In the genomic region with DNA sequence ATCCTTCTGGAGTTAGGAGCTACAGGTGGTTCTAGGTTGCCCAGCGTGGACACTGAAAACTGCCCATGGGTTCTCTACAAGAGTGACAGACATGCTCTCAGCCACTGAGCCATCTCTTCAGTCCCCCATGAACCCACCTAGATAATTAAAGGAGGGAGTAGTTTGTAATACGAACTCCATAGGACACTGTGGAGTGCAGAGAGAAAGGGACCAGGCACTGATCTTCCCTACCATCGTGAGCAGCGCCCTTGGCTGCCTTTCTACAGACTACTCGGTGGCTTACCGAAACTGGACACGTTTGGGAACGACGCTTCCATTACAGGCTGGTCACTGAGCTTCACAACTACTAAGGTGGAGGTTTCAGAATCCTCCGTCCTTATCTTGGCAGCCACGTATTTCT, we compare ENCODE assay signal across 21 mouse cellular contexts. TPM values are rescaled to one million over a fixed set of nuclear protein-coding genes. Genes with fewer than 3 reads are reported as not detected.
A peak's percentile ranks its signal among the peaks of the same experiment; 100 is the strongest.
DNase-seq lines count a peak whose midpoint lies in the region; ATAC-seq and TF ChIP-seq lines count a peak whose summit lies in the region.
"Had no signal": no experiment of that assay in that cellular context is flagged by ENCODE, and none has a peak within 500 bp of the region (broad histone marks: within the 10 kb centered on the region; RNA-seq: fewer than 3 reads in every experiment).

No protein-coding gene starts in this region.

- no peaks in the 10 kb centered on the region for H3K9me3 ChIP-seq in heart, embryonic 10.5 days
- no peaks in the 10 kb centered on the region for H3K9me3 ChIP-seq in intestine, postnatal 0 days (ENCODE audit: control insufficient read depth)
- no peaks in the 10 kb centered on the region for H3K9me3 ChIP-seq in intestine, embryonic 15.5 days
- H3K9me3 ChIP-seq: G1E had no signal

- peak; percentile 55 for DNase-seq in heart, adult 11 months
- DNase-seq in heart, adult 18-20 months, result no peak
- DNase-seq in heart, embryonic 10.5 days (ENCODE audit: low spot score), result peak; percentile 57
- no peak for DNase-seq in heart, postnatal 25 days (ENCODE audit: low spot score)
- DNase-seq: adrenal gland, adult 2 months; adrenal gland, adult 8-10 months; adrenal gland, postnatal 10 days; adrenal gland, postnatal 14 days; adrenal gland, postnatal 25 days; adrenal gland, postnatal 36 days; B cell, adult 2 months; cerebellum, adult 11 months; cerebellum, adult 11-12 months; cerebellum, adult 18-20 months had no signal

- TF ChIP-seq CTCF in intestine, postnatal 0 days (IDR thresholded peaks at IDR 0.05; ENCODE audit: low read depth), result no peak

- no peak overlapping the region for H3K4me2 ChIP-seq in intestine, postnatal 0 days (replicated peaks; ENCODE audit: low read depth)
- no peak overlapping the region for H3K4me2 ChIP-seq in intestine, embryonic 15.5 days (replicated peaks)

- no peak overlapping the region for H3K27ac ChIP-seq in heart, embryonic 10.5 days
- no peak overlapping the region for H3K27ac ChIP-seq in intestine, postnatal 0 days (ENCODE audit: low read depth, low read length)
- no peak overlapping the region for H3K27ac ChIP-seq in intestine, embryonic 15.5 days

- peaks cover 4% of the 10 kb centered on the region; the same call in 1 of the 2 replicates for H3K4me1 ChIP-seq in heart, embryonic 10.5 days
- no peaks in the 10 kb centered on the region; the same call in 1 of the 2 replicates for H3K4me1 ChIP-seq in intestine, postnatal 0 days (replicated peaks; ENCODE audit: control insufficient read depth, insufficient read depth, low read length)
- H3K4me1 ChIP-seq in intestine, embryonic 15.5 days (replicated peaks), result no peaks in the 10 kb centered on the region

- WGBS in heart, embryonic 10.5 days, result 93% methylated on average over 11 of the region's 11 CpGs
- 90% methylated on average over 11 of the region's 11 CpGs for WGBS in intestine, postnatal 0 days
- 94% methylated on average over 11 of the region's 11 CpGs for WGBS in intestine, embryonic 15.5 days

- no peak overlapping the region for H3K4me3 ChIP-seq in heart, embryonic 10.5 days
- H3K4me3 ChIP-seq in intestine, postnatal 0 days (ENCODE audit: low read depth, low read length), result no peak overlapping the region
- no peak overlapping the region for H3K4me3 ChIP-seq in intestine, embryonic 15.5 days (replicated peaks)

- H3K36me3 ChIP-seq in heart, embryonic 10.5 days, result peaks cover 46% of the 10 kb centered on the region
- H3K36me3 ChIP-seq in intestine, postnatal 0 days (ENCODE audit: control insufficient read depth, insufficient read depth), result peaks cover 40% of the 10 kb centered on the region
- H3K36me3 ChIP-seq in intestine, embryonic 15.5 days, result peaks cover 12% of the 10 kb centered on the region; the same call in 1 of the 2 replicates

- 0 out of 2 replicates have a peak, but pooled peaks have one; percentile 36 for ATAC-seq in intestine, postnatal 0 days
- ATAC-seq in intestine, embryonic 15.5 days, result no peak
- ATAC-seq: activated CD4-positive, CD25-positive, alpha-beta regulatory T cell, adult 4 months; CD4-positive, CD25-positive, alpha-beta regulatory T cell, adult 4 months; Patski had no signal

- no peaks in the 10 kb centered on the region for H3K27me3 ChIP-seq in heart, embryonic 10.5 days (ENCODE audit: insufficient read depth, poor library complexity, severe bottlenecking)
- H3K27me3 ChIP-seq in intestine, postnatal 0 days (replicated peaks; ENCODE audit: control insufficient read depth, insufficient read depth, low read length), result no peaks in the 10 kb centered on the region
- H3K27me3 ChIP-seq in intestine, embryonic 15.5 days (replicated peaks), result no peaks in the 10 kb centered on the region
- H3K27me3 ChIP-seq: CH12.LX, Patski had no signal

- H3K9ac ChIP-seq in intestine, postnatal 0 days (ENCODE audit: low read depth, low read length), result no peak overlapping the region
- H3K9ac ChIP-seq in intestine, embryonic 15.5 days, result no peak overlapping the region

- intact Hi-C loops in heart, postnatal 25 days (cut with DNase I), result no loop called here

RNA-seq across cellular contexts. Expression of a gene that starts 9.3 kb away (rescaled TPM):
- total RNA-seq in heart, adult 18-20 months (2021), result 100 to 1,000 TPM; 115 to 119 TPM
- 21.8 and 27.3 TPM in 2 replicates for polyA plus RNA-seq in heart, embryonic 10.5 days (2016; fragmentation: Nextera tagmentation; extraction: Ambion mirVana)
- 100 to 1,000 TPM; 147 to 152 TPM for total RNA-seq in heart, postnatal 25 days (2021)
- 13.7 and 13.8 TPM in 2 replicates for polyA plus RNA-seq in intestine, postnatal 0 days (2015; fragmentation: Nextera tagmentation; extraction: Ambion mirVana)
- polyA plus RNA-seq in intestine, embryonic 15.5 days (2015; fragmentation: Nextera tagmentation; extraction: Ambion mirVana), result 26.1 and 26.6 TPM in 2 replicates

RNA-seq across cellular contexts. Expression of a gene that starts 9.6 kb away (rescaled TPM):
- 1 to 10 TPM; 2.2 to 3.3 TPM for total RNA-seq in heart, adult 18-20 months (2021)
- polyA plus RNA-seq in heart, embryonic 10.5 days (2016; fragmentation: Nextera tagmentation; extraction: Ambion mirVana), result 7.7 and 8.4 TPM in 2 replicates
- 1 to 10 TPM; 2.2 to 2.5 TPM for total RNA-seq in heart, postnatal 25 days (2021)
- 7.7 and 9.2 TPM in 2 replicates for polyA plus RNA-seq in intestine, postnatal 0 days (2015; fragmentation: Nextera tagmentation; extraction: Ambion mirVana)
- polyA plus RNA-seq in intestine, embryonic 15.5 days (2015; fragmentation: Nextera tagmentation; extraction: Ambion mirVana), result 14.8 and 17.4 TPM in 2 replicates

RNA-seq across cellular contexts. Expression of a gene that starts 52.6 kb away (rescaled TPM):
- total RNA-seq in heart, adult 18-20 months (2021), result not detected
- polyA plus RNA-seq in heart, embryonic 10.5 days (2016; fragmentation: Nextera tagmentation; extraction: Ambion mirVana), result 0.09 and 0.33 TPM in 2 replicates
- not detected for total RNA-seq in heart, postnatal 25 days (2021)
- 121 and 130 TPM in 2 replicates for polyA plus RNA-seq in intestine, postnatal 0 days (2015; fragmentation: Nextera tagmentation; extraction: Ambion mirVana)
- 25.5 and 36.8 TPM in 2 replicates for polyA plus RNA-seq in intestine, embryonic 15.5 days (2015; fragmentation: Nextera tagmentation; extraction: Ambion mirVana)
- polyA plus RNA-seq: G1E had no signal

Comparison
In these comparisons a context has a peak if more than half of its experiments do, and no peak if none do; other contexts are left out.
1. DNase-seq: peak in heart, adult 11 months (single experiment) and heart, embryonic 10.5 days (single experiment); none in heart, adult 18-20 months (0 of 2) and heart, postnatal 25 days (single experiment).
2. RNA of a gene that starts 52.6 kb away (polyA plus RNA-seq): 121 to 130 TPM in intestine, postnatal 0 days and 25.5 to 36.8 TPM in intestine, embryonic 15.5 days; 0.09 to 0.33 TPM in heart, embryonic 10.5 days; every median in the first group is over 10 times any median in the second.